Mouse (Mus musculus) heart, postnatal 10 days (tissue): ENCODE data around the gene Prmt8. TPM values are rescaled to one million over a fixed set of nuclear protein-coding genes. Genes with fewer than 3 reads are reported as not detected.

Experiments
- DNase-seq, 2 experiments: peaks; one replicate each; pipeline ENCODE4 v3.0.0; 2021
- intact Hi-C: fragments of 180-260 bp; cut with DNase I; formaldehyde crosslinking; loops from one replicate; pipeline ENCODE4 v1.15.1; 2025
- microRNA-seq, 2 experiments: library from miRNA; unstranded; fragments of <30 nt; microRNA quantifications; one replicate each; pipeline ENCODE4 v1.2.0; 2022
- total RNA-seq, 2 experiments: library from RNA; stranded (reverse); gene quantifications; 2 replicates each; pipeline ENCODE4 v1.2.3; 2021

Gene Prmt8
- total RNA-seq, 2 experiments from 2014 or later = not detected

- intact Hi-C loops = no loop called here
- no peak for DNase-seq
Observed at GRCm38 (mm10) chr6:127669313-127669712, 100.0 kb downstream of the Prmt8 start.

GRCm38 (mm10) chr6:127663263-127663662 lies 106.0 kb downstream of the Prmt8 start:
- DNase-seq = no peak
- intact Hi-C loops = no loop called here

GRCm38 (mm10) chr6:127661717-127662292 lies 107.5 kb downstream of the Prmt8 start:
- no peak for DNase-seq
- intact Hi-C loops = no loop called here

GRCm38 (mm10) chr6:127659966-127660365 lies 109.3 kb downstream of the Prmt8 start:
- no peak for DNase-seq
- intact Hi-C loops = no loop called here

GRCm38 (mm10) chr6:127659472-127659871 lies 109.8 kb downstream of the Prmt8 start:
- DNase-seq = no peak
- intact Hi-C loops = no loop called here

- no peak for DNase-seq
- intact Hi-C loops = no loop called here
Observed at GRCm38 (mm10) chr6:127657152-127657551, 112.1 kb downstream of the Prmt8 start.

GRCm38 (mm10) chr6:127655988-127656387 lies 113.3 kb downstream of the Prmt8 start:
- DNase-seq = no peak
- intact Hi-C loops = no loop called here

- DNase-seq = no peak
- intact Hi-C loops = no loop called here
Observed at GRCm38 (mm10) chr6:127641077-127641801, 128.0 kb downstream of the Prmt8 start.

Small RNA genes lying within 50 kb of the gene (microRNA-seq; reads per million reads assigned to microRNA genes)
- gene Mir7233 = 0 reads per million in 2 experiments

Other genes with a start within 250 kb of the Prmt8 start
- 1 to 10 TPM; 1.4 to 1.9 TPM for gene Cracr2a, start 208.1 kb downstream of the Prmt8 start, total RNA-seq
- 1 to 10 TPM; 4.7 to 4.9 TPM for gene Tspan11, start 118.1 kb upstream of the Prmt8 start, total RNA-seq